Mouse (Mus musculus) heart, postnatal 0 days (tissue): ENCODE data around the gene B4galnt4. TPM values are rescaled to one million over a fixed set of nuclear protein-coding genes. Genes with fewer than 3 reads are reported as not detected.

Experiments used
- ATAC-seq: fragments of 200-750 bp; cut with Nextera tagmentation; 2 replicates; pipeline ENCODE4 v1.8.0; 2017; ENCODE audit warnings: low read depth, moderate number of reproducible peaks, moderate library complexity; ENCODE audit not compliant: insufficient read depth
- DNase-seq: peaks from one replicate; pipeline ENCODE4 v3.0.0-alpha.2; 2016; ENCODE audit warnings: low spot score
- H3K27ac ChIP-seq: fragments of 300-500 bp; sonication (generic); 2 replicates; pipeline ENCODE4 v1.5.1; 2014; ENCODE audit warnings: low read depth, mild to moderate bottlenecking
- H3K27me3 ChIP-seq: fragments of 300-500 bp; sonication (generic); 2 replicates; pipeline ENCODE4 v1.6.1; 2014; ENCODE audit warnings: low read length, mixed read lengths; ENCODE audit not compliant: control insufficient read depth, insufficient read depth
- H3K36me3 ChIP-seq: fragments of 300-500 bp; sonication (generic); replicated peaks from 2 replicates; pipeline ENCODE4 v1.6.1; 2014; ENCODE audit warnings: low read length, mixed read lengths; ENCODE audit not compliant: control insufficient read depth, insufficient read depth
- H3K4me1 ChIP-seq: fragments of 300-500 bp; sonication (generic); 2 replicates; pipeline ENCODE4 v1.6.1; 2014; ENCODE audit warnings: antibody characterized with exemption; ENCODE audit not compliant: control insufficient read depth, insufficient read depth
- H3K4me2 ChIP-seq: fragments of 300-500 bp; sonication (generic); 2 replicates; pipeline ENCODE4 v1.6.1; 2014; ENCODE audit warnings: low read depth, mild to moderate bottlenecking, low read length, moderate library complexity
- H3K4me3 ChIP-seq: fragments of 300-500 bp; sonication (generic); 2 replicates; pipeline ENCODE4 v1.5.1; 2014; ENCODE audit warnings: low read depth, low read length
- H3K9ac ChIP-seq: fragments of 300-500 bp; sonication (generic); replicated peaks from 2 replicates; pipeline ENCODE4 v1.6.1; 2014; ENCODE audit warnings: low read depth, low read length, mixed read lengths
- H3K9me3 ChIP-seq: fragments of 300-500 bp; sonication (generic); replicated peaks from 2 replicates; pipeline ENCODE4 v1.6.1; 2016; ENCODE audit warnings: low read length; ENCODE audit not compliant: control insufficient read depth
- CTCF ChIP-seq: IDR thresholded peaks from 2 replicates; pipeline ENCODE4 v1.5.1; 2016; ENCODE audit warnings: antibody characterized with exemption, control low read depth, low read depth
- EP300 ChIP-seq: IDR thresholded peaks from 2 replicates; pipeline ENCODE4 v1.6.1; 2016; ENCODE audit warnings: antibody characterized with exemption, low read depth
- WGBS: fragments of 180-500 bp; shearing (Covaris S2); extraction: QIAGEN DNeasy Blood & Tissue Kit; methylation state at CpG from one replicate; pipeline ENCODE4 v1.1.7; 2014; 5-methylcytosine and 5-hydroxymethylcytosine counted together
- polyA plus RNA-seq: library from polyadenylated mRNA; unstranded; fragments of >200 nt; fragmentation: Nextera tagmentation; extraction: Ambion mirVana; gene quantifications from 2 replicates; pipeline ENCODE4 v1.2.1, GENCODE M21; 2015
- total RNA-seq: library from RNA; depleted of rRNA; stranded (reverse); fragments of >200 nt; gene quantifications from 2 replicates; pipeline ENCODE4 v1.2.3, GENCODE M21; 2014; ENCODE audit warnings: low replicate concordance

The B4galnt4 gene
- total and polyA plus RNA-seq, 2 experiments from 2014 or later, result 0.10 TPM; not detected in 1

DNA sequence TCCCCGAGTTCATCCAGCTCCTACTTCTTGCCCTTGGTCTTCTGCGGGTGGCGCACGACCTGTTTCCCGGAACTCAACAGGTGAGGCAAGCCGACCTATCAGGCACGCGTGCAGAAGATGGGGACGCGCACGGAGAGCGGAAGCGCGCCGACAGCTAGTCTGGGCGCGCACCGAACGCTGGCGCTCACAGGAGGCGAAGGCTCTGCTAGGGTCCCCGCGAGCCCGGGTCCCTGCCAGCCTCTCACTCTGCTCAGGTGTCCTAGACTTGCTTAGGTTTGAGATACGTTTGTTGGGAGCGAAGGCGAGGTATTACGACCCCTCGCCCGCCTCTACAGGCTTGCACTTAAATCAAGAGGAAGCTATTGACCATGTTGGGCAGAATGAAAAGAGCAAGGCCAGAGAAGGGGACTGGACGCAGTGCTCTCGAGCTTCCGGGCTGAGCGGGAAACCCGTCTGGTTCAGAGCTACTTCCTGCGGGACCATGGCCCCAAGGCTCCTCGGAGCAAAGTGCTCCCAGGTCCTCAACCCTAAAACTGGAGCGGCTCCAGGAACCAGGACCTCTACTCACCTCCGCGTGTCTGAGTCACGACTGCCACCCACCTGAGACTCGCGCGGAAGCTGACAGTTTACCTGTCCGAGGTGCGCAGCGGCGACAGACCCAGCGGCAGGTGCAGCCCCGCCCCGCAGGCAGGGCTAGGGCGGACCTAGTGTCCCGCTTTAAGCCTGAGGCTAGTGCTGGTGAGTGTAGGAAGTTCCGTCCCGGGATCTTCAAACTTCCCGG is 39.2 kb downstream of the B4galnt4 start, which contains the start of gene Sigirr:
Gene Sigirr, minus strand, starts transcription at position 662 of the 781 bp plus-strand sequence.
- Histone ChIP-seq H3K4me2 (peak within 1 kb of the TSS; percentile 84), H3K4me3 (peak within 1 kb of the TSS; percentile 46), H3K27me3 (peaks cover 23% of the 10 kb centered on the region; the same call in 1 of the 2 replicates), H3K27ac (no peak within 1 kb of the TSS), H3K4me1 (0 out of 2 replicates have a peak, but pooled peaks cover 3% of the 10 kb centered on the region), H3K36me3 (no peaks in the 10 kb centered on the region), H3K9me3 (no peaks in the 10 kb centered on the region), H3K9ac (peak within 1 kb of the TSS; percentile 27; the same call in 1 of the 2 replicates)
- WGBS, result 1% methylated on average over 56 of the region's 56 CpGs
- TF ChIP-seq EP300, result no peak
- TF ChIP-seq CTCF, result no peak
- DNase-seq (no peak), ATAC-seq (no peak)

DNA sequence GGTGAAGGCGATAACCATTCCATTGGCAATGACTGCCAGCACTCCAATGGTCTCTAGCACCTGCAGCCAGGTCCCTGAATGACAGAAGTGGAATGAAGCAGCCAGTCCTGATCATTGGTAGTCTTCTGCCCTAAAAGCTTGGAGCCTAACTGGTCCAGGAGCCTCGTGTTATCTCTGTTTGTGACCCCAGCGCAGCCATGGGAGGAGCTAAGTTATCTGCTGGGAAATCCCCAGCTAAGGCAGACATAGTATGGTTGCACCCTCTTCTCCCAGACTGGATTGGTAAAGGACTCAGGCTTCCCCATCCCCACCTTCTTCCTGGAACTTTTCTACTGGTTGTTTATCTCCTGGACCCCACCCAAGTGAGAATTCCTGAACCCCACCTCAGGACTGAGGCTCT is 42.3 kb downstream of the B4galnt4 start:
- H3K9ac ChIP-seq, result no peak overlapping the region
- no peaks in the 10 kb centered on the region for H3K9me3 ChIP-seq
- TF ChIP-seq EP300, result no peak
- no peak for TF ChIP-seq CTCF
- H3K4me1 ChIP-seq, result 0 out of 2 replicates have a peak, but pooled peaks cover 3% of the 10 kb centered on the region
- no peak overlapping the region for H3K4me2 ChIP-seq
- 39% methylated on average over 3 of the region's 3 CpGs for WGBS
- no peaks in the 10 kb centered on the region for H3K36me3 ChIP-seq
- H3K27ac ChIP-seq, result no peak overlapping the region
- ATAC-seq, result no peak
- no peak for DNase-seq
- peaks cover 23% of the 10 kb centered on the region; the same call in 1 of the 2 replicates for H3K27me3 ChIP-seq
- H3K4me3 ChIP-seq, result no peak overlapping the region

DNA sequence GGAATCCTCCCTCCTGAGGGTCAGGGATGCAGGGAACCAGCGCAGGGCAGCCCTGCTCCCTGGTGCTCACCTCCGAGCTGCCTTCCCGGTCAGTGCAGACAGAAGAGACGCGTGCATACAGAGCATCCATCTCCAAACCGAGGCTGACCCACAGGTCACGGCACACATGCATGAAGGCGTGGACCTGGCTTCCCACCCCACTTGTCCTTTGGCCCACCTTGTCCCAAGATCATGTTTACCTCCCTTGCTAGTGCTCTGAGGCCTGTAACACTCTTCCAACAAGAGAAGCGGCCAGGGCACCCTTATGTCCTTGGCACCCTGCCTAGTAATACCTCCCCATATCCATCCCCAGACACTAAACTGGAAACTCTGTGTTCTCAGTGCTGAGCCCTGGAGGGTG is 55.0 kb downstream of the B4galnt4 start:
- Histone ChIP-seq H3K9me3 (no peaks in the 10 kb centered on the region), H3K4me2 (no peak overlapping the region), H3K36me3 (no peaks in the 10 kb centered on the region), H3K27me3 (0 out of 2 replicates have a peak, but pooled peaks cover 6% of the 10 kb centered on the region), H3K4me1 (no peaks in the 10 kb centered on the region), H3K4me3 (no peak overlapping the region), H3K27ac (no peak overlapping the region), H3K9ac (no peak overlapping the region)
- 72% methylated on average over 9 of the region's 9 CpGs for WGBS
- DNase-seq, result no peak
- no peak for ATAC-seq
- TF ChIP-seq EP300, result no peak
- TF ChIP-seq CTCF, result no peak

DNA sequence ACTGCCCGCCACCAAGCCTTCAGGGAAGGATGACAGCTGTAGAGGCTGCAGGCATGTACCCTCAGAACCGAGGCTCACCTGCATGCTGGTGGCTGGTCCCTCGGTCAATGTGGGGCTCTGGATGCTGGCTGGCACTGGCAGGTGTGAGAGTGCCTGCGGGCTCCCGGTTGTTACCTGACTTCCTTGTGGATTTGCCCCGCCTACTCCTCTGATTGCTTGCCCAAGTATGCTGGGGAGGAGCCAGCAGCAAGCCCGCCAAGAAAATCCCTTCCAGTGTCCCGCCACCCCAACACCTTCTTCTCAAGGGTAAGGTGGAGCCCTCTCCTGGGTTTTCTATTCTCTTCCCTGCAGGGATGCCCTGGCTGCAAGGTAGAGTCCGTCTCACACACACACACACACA is 56.7 kb downstream of the B4galnt4 start, which contains the start of gene Ano9:
Gene Ano9, minus strand, starts transcription at position 171 of the 400 bp plus-strand sequence.
- Histone ChIP-seq H3K9ac (no peak within 1 kb of the TSS), H3K27ac (no peak within 1 kb of the TSS), H3K27me3 (0 out of 2 replicates have a peak, but pooled peaks cover 6% of the 10 kb centered on the region), H3K36me3 (no peaks in the 10 kb centered on the region), H3K9me3 (no peaks in the 10 kb centered on the region), H3K4me1 (no peaks in the 10 kb centered on the region), H3K4me2 (no peak within 1 kb of the TSS), H3K4me3 (no peak within 1 kb of the TSS)
- ATAC-seq (no peak), DNase-seq (no peak)
- no peak for TF ChIP-seq CTCF
- no peak for TF ChIP-seq EP300
- 24% methylated on average over 9 of the region's 9 CpGs for WGBS

DNA sequence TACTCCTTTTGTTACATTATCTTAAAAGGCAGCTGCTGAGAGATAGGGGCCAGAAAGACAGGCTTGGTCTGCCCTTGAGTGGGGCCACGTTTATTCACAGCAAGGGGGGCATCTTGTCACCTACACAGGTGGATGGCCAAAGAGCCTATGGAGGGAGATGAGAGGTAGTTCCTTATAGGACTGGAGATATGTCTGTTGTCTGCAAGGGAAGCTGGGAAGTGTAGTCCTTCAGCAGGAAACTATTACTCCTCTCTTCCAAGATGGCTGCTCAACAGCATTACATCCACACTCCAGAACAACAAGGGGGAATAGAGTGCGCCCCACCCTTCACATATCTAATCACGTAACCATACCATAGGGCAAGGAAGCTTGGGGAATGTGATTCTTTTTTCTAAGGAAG is 58.6 kb downstream of the B4galnt4 start:
- Histone ChIP-seq H3K9me3 (no peaks in the 10 kb centered on the region), H3K4me3 (no peak overlapping the region), H3K27ac (no peak overlapping the region), H3K4me1 (0 out of 2 replicates have a peak, but pooled peaks cover 7% of the 10 kb centered on the region), H3K36me3 (no peaks in the 10 kb centered on the region), H3K9ac (no peak overlapping the region), H3K4me2 (no peak overlapping the region), H3K27me3 (0 out of 2 replicates have a peak, but pooled peaks cover 6% of the 10 kb centered on the region)
- WGBS, result 56% methylated on average over 3 of the region's 3 CpGs
- no peak for DNase-seq
- TF ChIP-seq CTCF, result no peak
- no peak for TF ChIP-seq EP300
- no peak for ATAC-seq
